Mouse (Mus musculus): ENCODE results near the gene Efna3. TPM values are rescaled to one million over a fixed set of nuclear protein-coding genes. Genes with fewer than 3 reads are reported as not detected.
A peak's percentile ranks its signal among the peaks of the same experiment; 100 is the strongest.

Gene Efna3
- total RNA-seq, 2 experiments from 2014 or later = not detected

DNA sequence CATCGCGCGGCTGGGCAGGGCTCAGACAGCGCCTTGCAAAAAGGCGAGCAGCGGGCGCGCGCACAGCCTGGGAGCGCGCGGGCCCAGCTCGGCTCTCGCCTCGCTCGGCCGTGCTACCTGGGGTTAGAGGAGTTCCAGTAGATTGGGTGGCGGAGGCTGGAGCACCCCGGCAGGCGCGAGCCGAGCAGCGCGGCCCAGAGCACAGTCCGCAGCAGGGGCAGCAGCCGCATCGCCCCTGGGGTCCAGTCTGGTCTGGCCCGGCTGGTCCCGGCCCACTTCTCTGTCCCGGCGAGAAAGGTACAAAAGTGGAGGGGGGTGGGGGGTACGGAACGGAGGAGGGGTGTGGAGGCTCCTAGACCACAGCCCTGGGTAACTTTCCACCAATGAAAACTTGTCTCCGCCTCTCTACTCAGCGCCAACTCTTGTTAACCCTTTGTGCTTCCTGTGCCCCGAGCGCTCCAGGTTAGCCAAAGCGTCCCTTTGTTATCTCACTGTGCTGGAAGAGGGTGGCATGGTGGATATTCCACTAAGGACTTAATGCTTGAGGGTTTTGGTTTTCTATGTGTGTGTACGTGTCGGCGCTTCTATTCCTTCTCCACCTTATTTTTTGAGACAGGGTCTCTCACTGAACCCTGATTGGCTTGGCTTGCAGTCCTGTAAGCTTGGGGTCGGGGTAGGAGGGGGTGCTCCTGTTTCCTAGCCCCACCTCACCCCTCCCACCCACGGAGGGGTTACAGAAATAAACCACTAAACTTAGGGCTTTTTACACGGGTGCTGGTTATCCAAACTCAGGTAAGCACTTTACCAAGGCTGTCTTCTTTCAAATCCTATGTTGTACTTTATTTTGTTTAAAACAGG is 15.2 kb upstream of the Efna3 start, which contains the start of gene Efna4:
Efna4 (minus strand) TSS at position 308 of the 858 bp plus-strand sequence.
- peak; percentile 47 for DNase-seq

DNA sequence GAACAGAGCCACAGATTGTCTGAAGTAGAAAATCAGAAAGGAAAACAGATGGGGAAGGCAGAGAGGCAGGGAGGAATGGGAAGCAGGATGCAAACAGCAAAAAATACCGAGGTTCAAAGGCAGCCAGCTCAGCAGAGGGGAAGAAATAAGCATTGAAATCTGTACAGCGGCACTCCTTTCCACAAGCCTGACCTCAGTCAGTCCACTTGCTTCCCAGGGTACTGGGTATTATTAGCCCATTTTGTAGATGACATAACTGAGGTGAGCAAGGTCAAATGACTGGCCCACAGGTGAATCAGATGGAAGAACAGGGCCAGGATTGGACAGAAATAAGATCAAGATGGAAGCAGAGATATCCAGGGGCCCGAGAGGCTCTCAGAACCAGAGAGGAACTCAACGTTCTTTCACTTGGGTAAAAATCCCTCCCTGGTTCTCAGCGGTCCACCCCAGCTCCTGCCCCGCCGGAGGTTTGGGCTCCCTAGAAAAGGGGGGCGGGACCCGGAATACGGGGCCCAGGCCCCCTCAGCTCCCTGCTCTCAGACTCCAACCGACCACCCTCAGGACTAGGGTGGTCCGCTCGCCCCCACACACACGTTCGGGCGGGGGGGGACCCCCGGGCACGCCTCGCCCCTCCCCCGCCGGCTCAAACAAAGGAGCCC is 14.4 kb upstream of the Efna3 start:
- no peak for DNase-seq

DNA sequence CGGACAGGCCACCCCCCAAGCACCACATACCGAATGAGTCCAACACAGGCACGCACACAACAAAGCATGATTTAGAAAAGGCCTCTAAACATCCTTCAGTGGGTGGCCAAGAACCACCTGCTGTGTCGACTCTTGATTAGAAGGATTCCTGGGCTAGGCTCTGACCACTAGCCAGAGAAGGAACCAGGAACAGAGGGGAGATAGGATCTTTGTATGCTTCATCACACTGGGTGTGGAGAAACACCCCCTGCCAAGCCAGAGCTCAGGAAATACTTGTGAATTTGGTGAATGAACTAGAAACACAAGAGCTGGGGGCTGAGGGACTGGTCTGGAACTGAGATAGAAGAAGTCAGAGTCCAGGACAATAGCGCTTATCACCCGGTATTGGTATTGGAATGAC is 13.8 kb upstream of the Efna3 start:
- no peak for DNase-seq

DNA sequence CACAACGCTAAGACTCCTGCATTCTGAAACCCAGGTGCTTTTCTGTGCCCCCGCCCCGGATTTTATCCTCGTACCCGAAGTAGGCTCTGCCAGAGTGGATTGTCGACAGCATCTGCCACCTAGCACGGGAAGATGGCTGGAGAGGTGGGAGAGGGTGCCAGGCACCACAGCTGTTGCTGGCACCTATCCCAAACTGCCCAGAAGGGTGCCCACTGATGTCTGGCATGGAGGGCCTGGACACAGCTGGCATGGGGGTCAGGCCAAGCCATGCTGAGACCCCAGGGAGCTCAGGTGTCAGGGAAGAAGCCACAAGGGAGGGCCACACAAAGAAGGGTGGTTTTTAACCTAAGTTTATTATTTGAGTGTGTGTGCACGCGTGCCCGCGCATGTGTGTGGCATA is 10.3 kb upstream of the Efna3 start:
- DNase-seq = no peak

DNA sequence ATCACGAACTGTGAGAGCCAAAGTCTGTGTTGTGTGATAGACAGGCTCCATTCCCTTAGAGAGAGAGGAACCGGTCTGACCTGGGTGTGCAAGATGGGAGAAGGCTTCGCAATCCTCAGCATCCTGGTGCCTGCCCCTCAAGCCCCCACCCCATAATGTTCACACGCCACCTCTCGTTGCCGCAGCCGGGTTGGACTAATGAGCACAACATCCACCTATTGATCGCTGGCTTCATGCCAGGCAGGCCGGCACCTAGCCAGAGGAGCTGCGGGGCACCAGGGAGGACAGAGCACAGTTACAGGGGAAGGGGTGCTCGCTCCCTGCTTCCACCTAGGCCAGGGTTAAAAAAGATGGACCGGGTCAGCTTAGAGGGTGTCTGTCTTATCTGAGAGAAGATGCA is 9.7 kb upstream of the Efna3 start:
- no peak for DNase-seq

DNA sequence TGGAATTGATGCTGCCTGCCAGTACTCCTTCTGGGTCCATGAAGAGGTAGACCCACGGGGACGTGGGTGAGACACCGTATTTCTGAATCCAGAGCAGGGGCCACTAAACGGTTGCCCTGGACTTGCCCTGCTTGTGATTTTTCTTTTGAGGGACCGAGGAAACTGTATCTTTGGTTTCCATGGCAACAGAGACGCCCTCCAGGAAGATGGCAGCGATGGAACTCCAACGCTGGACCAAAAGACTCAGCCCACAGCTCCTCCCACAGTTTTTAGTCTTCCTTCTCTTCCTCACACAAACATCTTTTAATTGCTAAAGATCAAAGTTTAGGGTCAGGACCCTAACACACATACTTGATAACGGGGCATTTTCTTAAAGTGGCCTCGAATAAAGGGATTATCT is 9.2 kb upstream of the Efna3 start:
- no peak for DNase-seq

DNA sequence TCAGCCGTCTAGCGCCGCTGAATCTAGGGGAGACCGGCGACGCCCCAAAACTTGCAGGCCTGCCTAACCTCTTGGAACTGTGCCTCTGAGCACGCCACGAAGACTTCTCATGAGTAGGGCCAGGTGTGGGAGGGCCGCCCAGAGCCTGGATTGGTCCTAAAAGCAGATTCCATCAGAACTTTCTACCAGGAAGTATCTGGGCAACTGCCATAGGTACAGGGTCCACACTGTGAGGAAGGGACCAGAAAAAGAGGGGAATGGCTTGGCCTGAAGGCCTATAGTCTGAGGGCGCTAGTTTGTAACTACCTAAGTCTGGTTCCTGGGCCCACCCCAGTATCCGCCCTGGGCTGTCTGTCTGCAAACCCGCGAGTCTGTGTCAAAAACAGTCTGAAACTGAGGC is 8.8 kb upstream of the Efna3 start:
- no peak for DNase-seq

DNA sequence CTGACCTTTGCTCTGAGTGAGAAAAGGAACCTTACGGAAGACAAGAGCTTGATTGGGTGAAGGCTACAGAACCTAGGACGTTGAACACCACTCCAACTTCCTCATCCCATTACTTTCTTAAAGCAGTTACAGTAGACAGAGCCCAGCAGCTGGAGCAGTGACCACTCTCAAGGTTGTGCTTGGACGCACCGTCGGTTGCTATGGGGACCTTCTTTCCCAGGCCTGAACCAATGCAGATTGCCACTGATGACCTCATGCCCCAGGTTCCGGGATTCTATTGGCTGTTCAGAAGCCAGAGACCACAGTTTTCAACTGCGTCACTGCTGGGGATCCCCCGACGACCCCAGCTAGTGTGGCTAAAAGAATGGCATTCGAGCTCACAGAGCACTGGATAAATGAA is 8.2 kb upstream of the Efna3 start:
- no peak for DNase-seq

DNA sequence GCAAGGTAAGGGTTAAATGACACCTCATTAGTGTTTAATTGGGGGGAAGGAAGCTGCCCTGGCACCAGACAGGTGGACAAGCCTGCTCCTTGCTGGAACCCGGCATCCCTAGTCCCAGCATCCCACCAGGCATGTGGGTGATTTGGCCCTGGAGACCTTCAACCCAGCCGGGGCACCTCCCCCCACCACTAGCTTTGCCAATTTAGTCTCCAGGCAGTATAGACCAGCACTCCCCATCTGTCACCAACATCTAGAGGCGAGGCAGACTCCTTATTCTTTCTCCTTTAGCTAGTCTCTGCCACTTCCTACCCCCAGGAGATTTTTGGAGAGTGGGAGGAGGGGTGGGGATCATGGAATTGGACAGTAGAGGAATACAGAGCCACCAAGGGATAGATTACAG is 7.6 kb upstream of the Efna3 start:
- DNase-seq = no peak

DNA sequence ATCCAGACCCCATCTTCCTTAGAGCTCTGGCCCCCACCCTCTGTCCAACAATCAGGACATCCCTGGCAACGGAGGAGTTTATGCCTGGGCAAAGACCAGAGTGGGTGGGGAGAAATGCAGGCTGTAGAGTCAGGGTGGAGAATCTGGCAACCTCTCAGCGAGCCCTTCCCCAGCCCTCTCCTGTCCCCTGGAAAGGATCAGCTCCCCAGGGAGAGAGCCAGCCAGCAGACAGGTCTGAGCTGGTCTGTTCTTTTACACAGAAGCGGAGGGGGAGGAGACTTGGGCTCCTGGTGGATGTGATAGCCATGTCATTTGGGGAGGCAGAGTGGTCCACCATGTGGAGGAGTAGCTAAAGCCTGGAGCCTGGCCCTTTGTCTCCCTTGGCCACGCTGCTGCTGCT is 5.9 kb upstream of the Efna3 start:
- DNase-seq = no peak

DNA sequence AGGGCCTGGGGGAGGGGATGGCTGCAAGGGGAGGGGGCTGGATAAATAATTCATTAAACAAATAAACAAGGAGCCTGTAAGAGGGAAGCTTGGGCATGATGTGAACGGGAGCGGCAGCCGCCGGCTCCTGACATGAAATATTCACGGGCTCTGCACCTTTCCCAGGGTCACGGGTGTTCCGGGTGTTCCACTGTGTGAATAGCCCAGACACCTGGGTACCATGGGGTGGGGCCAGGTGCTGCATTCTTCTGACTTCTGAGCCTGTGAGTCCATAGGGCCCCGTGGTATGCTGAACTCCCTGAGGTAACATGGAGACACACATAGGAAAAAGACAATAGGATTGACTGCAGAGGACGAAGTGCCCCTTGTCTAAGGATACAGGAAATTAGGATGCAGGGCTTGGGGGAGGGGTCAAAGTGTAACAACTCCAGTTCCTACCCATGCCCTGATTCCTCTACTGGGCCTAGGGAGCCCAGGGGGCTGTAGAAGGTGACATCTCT is 4.7 kb upstream of the Efna3 start:
- no peak for DNase-seq

DNA sequence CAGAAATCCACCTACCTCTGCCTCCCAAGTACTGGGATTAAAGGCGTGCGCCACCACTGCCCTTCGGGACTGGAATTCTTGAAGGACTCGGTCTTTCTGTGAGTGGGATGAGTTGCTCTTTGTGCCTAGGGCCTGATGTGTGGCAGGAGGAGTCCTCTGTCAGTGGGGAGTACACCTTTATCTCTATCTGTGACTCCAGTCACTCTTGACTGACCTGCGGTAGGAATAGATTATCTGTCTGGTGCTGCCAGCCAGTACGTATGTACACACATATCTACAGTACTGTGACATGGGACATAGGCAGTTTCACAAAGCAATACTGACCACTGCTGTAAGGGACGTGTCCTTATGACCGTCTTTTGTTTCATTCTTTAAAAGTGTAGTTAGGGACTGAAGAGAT is 3.1 kb upstream of the Efna3 start:
- DNase-seq = no peak

DNA sequence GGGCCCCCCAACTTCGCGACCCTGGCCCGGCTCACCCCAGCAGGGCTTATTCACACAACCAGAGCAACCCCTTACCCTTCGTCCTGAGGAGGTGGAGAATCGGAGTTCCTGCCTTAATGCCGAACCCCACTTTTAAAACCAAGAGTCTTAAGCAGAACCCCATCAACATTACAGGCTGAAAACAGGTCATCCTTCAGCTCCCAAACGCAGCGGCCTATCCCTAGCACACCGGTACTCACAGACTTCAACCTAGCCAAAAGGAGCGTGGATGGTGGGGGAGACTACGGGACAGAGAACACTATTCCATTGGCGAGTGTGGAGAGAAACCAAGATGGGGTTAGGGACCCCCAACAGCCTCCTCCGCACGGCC is 649 bp downstream of the Efna3 start:
- DNase-seq = no peak

DNA sequence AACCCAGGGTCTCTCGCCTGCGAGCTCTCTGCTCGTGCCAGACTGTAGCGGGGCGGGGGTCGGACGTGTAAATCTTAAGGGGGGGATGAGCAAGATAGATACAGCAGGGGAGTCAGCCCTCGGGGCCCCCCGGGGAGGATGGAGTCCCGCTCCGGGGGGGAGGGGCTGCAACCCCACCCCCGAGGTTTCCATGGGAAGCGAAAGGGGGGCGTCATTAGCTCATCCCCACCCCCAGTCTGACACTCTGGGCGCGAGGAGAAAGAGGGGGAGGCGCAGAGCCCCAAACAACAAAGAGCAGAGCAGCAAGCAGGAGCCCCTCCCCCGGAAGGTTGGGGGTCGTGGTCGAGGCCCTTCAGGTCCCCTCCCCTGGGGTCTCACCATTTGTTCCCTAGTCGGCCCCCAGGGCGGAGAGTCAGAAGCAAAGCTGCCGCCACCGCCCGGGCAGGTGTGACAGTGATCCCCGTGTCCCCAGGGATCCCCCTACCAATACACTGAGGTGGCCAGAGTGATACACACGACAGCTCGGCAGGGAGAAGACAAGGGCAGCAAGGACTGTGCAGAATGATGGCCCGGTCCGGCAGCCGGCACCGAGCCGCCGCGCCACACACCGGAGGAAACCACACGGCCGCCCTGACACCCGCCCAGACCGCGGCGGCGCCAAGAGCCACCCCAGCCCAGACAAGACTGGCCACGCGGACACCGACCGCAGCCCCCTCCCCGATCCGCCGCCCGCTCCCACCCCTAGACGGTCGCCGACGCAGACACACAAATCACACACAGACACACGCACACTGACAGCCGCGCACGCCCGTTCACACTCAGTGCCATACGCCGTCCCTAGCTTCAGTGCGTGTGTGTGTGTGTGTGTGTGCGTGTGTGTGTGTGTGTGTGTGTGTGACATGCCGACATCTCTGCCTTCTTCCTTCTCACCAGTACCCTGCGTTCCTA is 1.3 kb downstream of the Efna3 start:
- DNase-seq = no peak

DNA sequence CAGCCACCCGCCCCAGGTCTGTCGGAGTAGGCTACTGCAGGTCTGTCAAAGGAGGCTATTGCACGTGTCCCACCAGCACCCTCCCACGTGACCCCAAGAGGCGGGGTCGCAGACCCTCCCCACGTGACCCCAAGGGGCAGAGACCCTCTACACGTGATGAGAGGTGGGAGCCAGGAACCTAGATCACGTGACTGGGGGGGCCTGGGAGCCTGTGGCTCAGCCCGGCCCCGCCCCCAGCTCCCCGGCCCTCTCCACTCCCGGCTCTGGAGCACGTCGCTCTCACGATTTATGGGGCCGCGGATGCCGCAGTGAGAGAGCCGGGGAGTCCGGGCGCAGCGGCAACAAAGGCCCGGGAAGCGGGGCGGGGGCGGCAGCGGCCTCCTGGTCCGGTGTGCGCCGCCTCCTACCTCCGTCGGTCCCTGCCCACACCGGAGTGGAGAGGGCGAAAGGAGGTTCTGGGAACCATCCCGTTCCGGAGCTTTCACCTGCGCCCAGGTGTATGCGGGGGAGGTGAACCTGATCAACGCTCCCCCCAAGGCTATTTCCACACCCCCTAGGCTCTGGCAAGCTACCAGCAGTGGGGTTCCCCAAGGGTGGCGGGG is 2.1 kb downstream of the Efna3 start:
- no peak for DNase-seq

DNA sequence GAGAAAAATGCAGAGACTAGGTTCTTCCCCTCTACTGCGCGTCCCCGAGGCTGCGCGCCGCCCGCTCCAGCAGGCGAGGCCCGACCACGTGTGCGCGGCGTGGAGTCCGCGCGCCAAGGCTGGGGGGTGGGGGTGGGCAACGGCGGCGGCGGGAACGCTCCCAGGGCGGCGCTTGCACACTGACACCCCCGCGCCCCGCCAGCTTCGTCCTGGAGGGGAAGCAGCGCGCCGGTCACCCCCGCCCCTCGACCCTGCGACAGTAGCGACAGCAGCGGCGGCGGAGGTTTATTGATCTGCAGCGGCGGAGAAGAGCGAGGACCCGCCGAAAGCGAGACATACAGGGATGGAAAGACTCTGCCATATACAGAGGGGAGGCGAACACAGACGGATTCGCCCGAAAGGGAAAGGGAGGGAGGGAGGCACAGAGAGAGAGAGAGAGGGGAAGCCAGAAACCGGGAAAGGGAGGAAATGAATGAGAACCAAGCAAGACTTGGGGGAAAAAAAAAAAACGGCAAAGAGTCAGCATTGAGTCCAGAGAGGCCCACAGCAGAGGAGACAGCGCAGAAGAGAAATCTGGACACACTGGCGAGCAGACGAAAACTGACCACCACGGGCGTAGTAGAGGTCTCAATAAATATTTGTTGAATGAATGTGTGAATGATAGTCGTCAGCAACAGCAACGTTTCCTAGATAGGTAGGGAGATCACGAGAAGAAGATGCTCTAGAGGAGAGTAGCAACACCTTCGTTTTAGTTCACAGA is 3.0 kb downstream of the Efna3 start:
- no peak for DNase-seq

DNA sequence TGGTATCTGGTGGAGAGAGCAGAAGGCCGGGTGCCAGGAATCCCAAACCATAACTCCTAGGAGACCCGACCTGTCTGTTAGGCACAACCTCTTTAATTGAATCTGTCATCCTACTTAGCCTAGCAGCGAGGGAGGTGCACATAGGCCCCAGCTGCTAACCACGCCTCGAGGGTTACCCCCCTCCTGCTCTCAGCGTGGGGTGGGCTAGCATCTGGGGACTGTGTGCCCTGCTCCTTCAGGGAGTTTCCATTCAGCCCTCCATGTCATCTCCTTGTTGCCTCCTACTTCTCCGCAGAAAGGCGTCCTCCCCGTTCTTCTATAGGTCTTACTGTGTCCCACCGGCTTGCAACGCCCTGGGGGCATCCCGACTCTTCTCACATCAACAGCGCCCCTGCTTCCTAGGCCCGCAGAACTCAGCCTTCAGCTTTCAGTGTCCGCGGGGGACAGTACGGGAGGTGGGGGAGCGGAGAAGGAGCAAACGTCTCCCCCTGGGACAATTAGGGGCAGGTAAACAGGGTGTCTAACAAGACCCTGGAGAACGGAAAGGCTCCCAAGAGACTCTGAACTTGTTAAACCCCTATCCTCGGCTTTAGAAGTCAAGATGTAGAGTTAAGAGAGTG is 3.7 kb downstream of the Efna3 start:
- DNase-seq = no peak

DNA sequence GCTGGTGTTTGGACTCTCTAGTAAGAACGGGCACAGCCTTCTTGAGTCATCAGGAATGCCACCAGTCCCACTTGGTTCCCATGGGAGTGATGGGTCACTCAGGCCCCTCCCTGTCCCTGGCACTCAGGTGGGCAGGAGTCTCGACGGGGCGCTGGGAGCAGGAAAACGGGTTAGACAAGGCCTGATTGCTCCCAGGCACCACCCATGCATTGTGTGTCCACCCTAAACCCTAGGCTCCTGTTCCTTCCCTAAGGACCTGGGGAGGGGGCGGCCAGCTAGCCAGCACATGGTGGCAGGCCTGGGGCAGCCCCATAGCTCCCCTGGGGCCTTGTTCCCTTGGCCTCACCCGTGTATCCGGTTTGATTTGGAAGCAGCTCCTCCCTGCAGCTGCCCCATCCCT is 4.4 kb downstream of the Efna3 start:
- no peak for DNase-seq

DNA sequence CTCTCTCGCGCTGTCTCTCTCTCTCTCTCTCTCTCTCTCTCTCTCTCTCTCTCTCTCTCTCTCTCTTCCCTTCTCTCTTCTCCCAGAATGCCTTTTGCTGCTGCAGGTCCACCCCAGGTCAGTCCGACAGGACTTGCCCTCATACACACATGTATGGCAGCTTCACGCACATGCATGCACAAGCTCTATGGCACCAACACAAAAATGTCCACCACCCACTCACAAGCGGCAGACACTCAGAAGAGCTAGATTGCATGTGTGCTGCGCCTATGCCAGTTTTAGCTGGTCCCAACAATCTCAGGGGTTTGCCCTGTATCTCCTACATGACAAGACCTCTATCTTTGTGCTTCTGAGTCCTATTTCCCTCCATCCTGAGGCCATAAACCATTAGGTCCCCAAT is 5.5 kb downstream of the Efna3 start:
- no peak for DNase-seq

DNA sequence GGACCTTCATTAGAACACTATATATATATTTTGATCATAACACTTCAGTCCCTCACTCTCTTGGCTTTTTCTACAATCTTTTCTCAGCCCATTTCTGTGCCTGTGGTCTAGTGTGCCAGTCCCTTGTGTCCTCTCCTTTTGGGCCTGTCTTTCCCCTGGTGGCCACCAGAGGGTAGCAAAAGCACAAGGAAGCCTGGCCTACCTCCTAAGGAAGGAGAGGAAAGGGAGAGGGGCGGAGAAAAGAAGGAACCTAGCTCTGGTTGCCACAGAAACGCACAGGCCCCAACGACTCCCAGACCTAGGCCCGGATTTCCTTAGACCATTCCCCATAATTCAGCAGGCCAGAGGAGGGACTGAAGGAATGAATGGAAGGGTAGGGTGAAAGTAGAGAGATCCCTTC is 5.9 kb downstream of the Efna3 start:
- DNase-seq = peak; percentile 72

All from gastrocnemius, postnatal 10 days (tissue).